Mouse (Mus musculus) left cerebral cortex, adult 11 months (tissue): ENCODE measurements around the gene Tmem30c.

Source experiments
- DNase-seq: peaks from one replicate; pipeline ENCODE4 v3.0.0; 2022; ENCODE audit warnings: low spot score

Tmem30c gene

GRCm38 (mm10) chr16:57295216-57295934 is 2.7 kb upstream of the Tmem30c start:
- no peak for DNase-seq

- DNase-seq = no peak
Observed at GRCm38 (mm10) chr16:57292296-57292695, 369 bp downstream of the Tmem30c start.

- DNase-seq = no peak
Observed at GRCm38 (mm10) chr16:57291696-57292095, 969 bp downstream of the Tmem30c start.

- no peak for DNase-seq
Observed at GRCm38 (mm10) chr16:57281417-57281816, 11.2 kb downstream of the Tmem30c start.

- DNase-seq = no peak
Observed at GRCm38 (mm10) chr16:57280221-57281217, 12.1 kb downstream of the Tmem30c start.

- DNase-seq = no peak
Observed at GRCm38 (mm10) chr16:57278976-57279626, 13.6 kb downstream of the Tmem30c start.

GRCm38 (mm10) chr16:57269751-57270150 is 22.9 kb downstream of the Tmem30c start:
- no peak for DNase-seq

- peak; percentile 51 for DNase-seq
Observed at GRCm38 (mm10) chr16:57268058-57268841, 24.4 kb downstream of the Tmem30c start.

GRCm38 (mm10) chr16:57267068-57267467 is 25.6 kb downstream of the Tmem30c start:
- no peak for DNase-seq

GRCm38 (mm10) chr16:57260152-57260551 is 32.5 kb downstream of the Tmem30c start:
- no peak for DNase-seq

GRCm38 (mm10) chr16:57259356-57260083 is 33.1 kb downstream of the Tmem30c start:
- DNase-seq = no peak

- no peak for DNase-seq
Observed at GRCm38 (mm10) chr16:57251589-57252421, 40.9 kb downstream of the Tmem30c start.

- no peak for DNase-seq
Observed at GRCm38 (mm10) chr16:57250991-57251390, 41.7 kb downstream of the Tmem30c start.

- DNase-seq = no peak
Observed at GRCm38 (mm10) chr16:57247464-57247863, 45.2 kb downstream of the Tmem30c start.

- no peak for DNase-seq
Observed at GRCm38 (mm10) chr16:57246596-57246995, 46.1 kb downstream of the Tmem30c start.

GRCm38 (mm10) chr16:57243858-57244248 is 48.8 kb downstream of the Tmem30c start:
- peak; percentile 42 for DNase-seq

GRCm38 (mm10) chr16:57243205-57243857 is 49.3 kb downstream of the Tmem30c start:
- no peak for DNase-seq

- no peak for DNase-seq
Observed at GRCm38 (mm10) chr16:57242857-57243204, 49.8 kb downstream of the Tmem30c start.

- DNase-seq = no peak
Observed at GRCm38 (mm10) chr16:57235871-57236510, 56.7 kb downstream of the Tmem30c start.
